Mouse (Mus musculus): ENCODE data around the gene Alx3.
A peak's percentile ranks its signal among the peaks of the same experiment; 100 is the strongest.

Gene Alx3

DNA sequence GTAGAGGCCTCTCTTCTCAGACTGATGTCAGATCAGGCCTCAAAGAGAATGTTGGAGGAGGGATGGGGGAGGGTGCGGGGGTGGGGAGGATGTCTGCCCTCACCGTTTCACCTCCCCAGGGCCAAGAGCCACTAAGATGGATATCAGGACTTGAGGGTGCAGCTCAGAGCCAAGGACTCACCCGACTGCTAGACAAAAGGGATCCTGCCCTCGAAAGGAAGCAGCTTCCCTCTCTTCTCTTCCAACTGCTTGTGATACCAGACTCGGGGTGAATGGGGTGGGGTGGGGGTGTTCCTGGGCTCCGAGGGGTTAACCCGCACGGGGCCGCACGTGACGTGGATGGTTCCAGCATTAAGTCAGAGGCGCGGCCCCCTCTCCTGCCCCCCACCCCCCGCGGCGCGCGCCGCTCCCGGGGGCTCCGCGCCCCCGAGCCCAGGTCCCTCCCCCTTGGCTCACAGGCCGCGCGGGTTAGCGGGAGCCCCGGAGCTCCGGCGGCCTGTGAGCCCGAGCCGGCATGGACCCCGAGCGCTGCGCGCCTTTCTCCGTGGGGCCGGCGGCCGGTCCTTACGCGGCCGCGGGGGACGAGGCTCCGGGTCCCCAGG lies at the start of gene Alx3:
Gene Alx3, plus strand, starts transcription at position 370 of the 602 bp plus-strand sequence.
- DNase-seq (ENCODE audit: low read depth, low spot score), result peak; percentile 35

DNA sequence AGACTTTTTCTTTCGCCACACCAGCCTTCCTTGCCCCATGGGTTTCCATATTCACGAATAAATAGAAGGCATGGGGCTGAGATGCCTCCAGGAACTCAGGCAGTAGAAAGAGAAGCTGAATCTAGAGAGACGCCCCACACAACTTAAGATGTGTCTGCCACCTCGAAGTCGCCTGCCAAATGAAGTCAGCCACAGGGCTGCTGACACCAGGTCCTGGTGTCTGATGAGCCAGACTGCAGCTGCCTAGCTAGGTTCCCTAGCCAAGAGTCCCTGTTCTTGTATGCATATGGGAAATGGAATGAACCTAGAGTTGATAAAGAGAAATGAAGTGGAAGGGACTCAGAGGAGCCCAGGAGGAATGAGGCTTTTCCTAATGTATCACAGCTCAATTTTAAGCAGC lies 49.6 kb upstream of the Alx3 start:
- no peak for DNase-seq (ENCODE audit: low read depth, low spot score)

DNA sequence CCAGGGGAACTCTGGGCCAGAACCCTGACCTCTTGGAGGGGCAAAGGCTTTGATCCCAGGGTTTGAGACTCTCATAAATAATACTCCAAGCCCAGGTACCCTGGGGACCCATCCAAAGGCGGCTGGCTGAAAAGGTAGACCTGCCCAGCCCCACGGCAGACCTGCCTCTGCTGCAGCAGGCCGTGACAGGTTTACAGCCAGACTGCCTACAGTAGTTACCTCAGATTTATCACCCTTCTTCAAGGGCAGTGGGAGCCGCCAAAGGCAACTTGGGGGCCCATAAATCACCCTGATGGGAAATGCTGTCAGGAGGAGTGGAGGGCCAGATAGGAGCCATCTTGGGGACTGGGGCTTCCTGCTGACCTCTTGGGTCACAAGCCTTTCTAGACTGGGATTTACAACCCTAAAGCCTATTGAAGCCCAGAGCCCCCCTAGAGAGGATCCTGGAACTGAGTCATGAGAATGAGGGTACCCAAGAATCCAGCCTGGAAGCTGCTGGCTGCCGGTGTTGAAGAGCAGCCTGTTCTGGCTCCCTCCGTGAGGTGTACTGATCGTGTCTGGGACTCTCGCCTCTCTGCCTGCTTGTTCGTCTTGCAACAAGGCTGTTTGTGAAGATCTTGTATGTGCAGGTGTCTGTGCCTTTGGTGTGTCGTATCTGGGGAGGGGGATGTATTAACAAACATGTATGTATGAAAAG lies 49.0 kb upstream of the Alx3 start:
- DNase-seq (ENCODE audit: low read depth, low spot score), result no peak

DNA sequence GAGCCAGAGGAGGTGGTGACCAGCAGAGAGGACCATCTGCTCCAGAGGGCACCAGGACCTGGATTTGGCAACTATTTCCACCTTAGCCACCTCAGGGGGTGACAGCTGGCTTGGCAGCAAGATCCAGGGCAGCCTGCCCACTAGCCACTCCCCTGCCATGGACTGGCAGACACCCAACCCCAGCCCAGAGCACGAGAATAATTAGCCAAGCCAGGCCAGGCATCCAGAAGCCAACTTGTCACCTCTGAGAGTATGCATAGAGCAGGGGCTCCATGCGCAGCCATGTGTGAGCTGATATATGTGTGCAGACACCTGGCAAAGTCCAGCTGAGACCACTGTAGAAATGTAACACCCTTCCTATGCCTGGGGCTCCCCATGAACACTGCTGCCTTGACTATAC lies 47.9 kb upstream of the Alx3 start:
- no peak for DNase-seq (ENCODE audit: low read depth, low spot score)

DNA sequence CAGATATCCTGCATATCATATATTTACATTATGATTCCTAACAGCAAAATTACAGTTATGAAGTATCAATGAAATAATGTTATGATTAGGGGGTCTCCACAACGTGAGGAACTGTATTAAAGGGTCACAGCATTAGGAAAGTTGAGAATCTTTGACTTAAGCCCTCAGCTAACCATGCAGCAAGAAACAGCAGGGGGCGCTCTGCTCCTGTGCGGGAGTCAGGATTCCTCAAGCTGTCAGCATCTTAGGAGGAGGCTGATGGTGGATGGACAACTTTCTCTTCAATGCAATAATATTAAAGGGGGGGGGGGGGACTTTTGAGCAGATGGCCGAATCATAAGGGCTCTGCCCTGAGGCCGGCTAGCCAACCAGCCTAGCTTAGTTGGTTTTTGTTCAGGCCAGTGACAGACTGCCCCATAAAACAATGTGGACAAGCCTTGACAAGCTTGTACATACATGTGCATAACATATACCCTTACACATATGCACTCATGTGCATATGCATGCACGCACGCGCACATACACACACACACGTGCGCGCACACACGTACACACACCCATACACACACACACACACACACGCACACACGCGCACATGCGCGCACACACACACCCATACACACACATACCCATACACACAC lies 44.3 kb upstream of the Alx3 start:
- peak; percentile 63 for DNase-seq (ENCODE audit: low read depth, low spot score)

DNA sequence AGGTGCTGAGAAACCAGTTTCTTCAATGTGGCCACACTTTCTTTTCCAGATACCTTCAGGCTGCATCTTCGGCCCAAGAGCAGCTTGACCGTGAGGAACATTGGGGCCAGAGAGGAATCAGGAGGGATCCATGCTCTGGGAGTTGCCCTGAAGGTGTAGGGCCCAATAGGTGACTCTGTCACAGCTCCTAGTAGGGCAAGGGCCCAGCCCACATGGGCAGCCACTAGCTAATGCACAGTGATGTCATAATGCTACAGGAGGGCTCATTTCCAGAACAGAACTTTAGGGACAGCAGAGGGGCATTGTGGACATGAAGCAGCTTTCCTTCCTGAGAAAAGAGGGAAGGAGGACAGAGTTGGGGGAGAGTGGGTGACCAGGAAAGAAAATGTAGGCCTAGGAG lies 40.0 kb upstream of the Alx3 start, which contains the start of gene Ubl4b:
Gene Ubl4b, minus strand, starts transcription at position 232 of the 400 bp plus-strand sequence.
- no peak for DNase-seq (ENCODE audit: low read depth, low spot score)

DNA sequence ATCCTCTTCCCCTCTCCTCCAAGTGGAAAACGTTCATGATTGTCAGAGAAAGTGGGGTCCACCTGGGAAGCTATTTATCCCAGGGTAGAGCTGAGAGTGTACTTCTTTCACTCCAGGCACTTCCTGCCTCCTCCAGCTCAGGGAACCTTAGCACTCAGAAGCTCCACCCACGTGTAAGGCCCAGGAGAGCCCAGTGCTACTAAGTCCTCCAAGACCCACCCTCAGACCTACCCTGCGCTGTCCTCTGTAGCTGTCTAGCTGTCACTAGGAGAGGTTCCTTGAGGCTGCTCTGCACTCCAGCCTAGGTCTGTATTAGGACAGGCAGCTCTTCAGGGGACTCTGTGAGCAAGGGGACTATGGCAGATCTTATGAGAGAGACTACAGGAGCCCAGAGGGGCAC lies 36.1 kb upstream of the Alx3 start:
- DNase-seq (ENCODE audit: low read depth, low spot score), result no peak

DNA sequence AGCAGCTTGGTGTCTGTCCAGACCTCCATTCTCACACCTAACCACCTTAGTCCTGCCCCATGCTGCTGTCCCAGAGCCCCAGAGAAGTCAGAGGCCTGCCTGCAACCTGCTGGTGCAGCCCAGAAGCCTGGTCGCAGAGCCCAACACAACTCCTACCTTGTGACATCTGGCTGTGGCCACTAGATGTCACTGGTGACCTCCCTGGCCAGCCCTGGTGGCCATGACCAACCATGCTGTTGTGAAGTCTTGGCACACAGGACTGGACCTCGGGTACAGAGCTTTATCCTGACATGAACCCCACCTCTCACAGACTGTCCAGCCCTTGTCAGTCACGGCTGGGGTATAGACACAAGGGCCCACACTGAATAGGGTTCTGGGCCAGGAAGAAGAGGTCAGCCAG lies 35.6 kb upstream of the Alx3 start:
- peak; percentile 17 for DNase-seq (ENCODE audit: low read depth, low spot score)

DNA sequence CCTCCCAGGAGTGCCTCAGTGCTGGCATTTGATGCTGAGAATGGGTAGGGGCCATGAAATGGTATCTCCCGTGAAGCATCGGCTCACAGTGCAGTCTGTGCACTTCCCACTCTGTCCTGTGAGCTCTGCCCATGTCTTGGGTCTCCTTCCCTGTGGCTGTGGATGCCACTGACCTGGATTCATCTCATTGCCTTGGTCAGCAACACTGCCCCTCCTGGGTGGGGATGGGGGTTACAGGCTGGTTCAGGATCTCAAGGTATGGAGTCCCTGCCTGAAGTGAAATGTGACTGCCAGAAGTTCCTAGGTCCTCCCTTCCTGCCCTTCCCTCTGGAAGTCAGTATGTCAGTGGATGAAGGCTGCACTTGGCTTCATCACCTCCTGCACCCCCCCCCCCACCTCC lies 32.7 kb upstream of the Alx3 start:
- DNase-seq (ENCODE audit: low read depth, low spot score), result no peak

DNA sequence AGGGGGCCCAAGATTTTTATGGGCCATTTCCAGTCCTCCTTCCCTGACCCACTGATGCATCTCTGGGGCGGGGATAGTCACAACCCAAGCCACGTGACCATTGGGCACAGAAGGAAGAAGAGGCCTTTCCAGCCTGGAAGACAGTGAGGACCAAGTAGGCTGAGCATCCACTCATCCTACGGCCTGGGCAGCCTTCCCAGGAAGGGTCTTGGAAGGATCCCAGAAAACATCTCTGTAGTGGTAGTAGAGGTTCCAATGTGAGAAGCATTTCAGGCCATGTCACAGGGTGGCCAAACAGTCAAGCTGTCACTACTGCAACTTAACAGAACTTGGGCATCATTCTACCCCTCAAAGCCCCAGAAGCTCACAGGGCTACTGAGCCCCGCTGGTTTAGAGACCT lies 32.2 kb upstream of the Alx3 start:
- DNase-seq (ENCODE audit: low read depth, low spot score), result no peak

DNA sequence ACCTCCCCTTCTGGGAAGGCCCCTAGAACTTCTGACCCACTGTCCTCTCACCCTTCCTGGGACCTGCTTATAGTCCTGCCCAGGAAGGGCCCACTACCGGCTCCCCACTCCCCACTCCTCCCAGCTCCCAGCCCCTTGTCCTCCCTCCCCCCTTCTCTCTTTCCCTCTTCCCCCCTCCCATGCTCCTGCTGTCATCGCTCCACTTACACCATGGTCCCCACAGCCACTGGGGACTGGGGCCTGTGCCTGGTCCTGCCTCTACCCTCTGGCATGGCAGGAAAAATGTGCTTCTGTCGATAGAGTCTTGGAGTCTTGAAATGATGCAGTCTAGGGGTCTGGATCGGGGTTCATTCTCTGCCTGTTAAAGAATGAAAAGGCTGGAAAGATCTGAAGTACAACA lies 31.0 kb upstream of the Alx3 start:
- DNase-seq (ENCODE audit: low read depth, low spot score), result no peak

DNA sequence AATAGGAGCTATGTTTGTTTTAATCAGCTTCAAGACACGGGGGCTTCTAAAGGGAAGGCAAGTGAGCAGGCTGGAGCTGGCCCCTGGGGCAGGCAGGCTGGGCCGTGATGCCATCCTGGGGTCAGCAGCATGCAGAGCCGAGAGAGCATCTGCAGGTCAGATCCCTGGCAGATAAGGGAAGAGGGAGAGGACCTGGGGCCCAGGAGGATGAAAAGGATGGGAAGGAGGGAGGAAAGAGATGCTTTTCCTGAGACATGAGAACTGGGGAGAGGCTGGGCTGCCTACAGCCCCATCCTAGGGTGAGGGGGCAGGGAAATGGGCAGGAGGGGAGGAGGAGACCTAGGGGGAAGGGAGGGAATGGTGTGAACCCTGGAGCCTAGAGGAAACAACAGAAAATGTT lies 29.5 kb upstream of the Alx3 start:
- no peak for DNase-seq (ENCODE audit: low read depth, low spot score)

DNA sequence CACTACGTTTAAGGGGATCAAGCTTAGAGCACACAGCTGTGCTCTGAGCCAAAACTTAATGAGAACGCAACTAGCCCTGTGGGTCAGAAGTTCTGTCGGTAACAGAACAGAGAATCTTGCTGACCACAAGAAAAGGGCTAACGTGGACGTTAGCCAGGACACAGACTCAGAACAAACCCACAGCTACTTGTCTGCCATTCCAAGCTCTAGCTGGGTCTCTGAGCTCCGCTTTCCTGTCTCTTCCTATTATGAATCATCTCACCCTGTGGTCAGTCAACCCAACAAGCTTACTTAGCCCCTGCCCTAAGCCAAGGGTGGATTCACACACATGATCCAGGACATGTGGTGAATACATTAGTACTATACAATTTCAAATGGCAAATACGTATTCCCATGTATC lies 27.1 kb upstream of the Alx3 start:
- no peak for DNase-seq (ENCODE audit: low read depth, low spot score)

DNA sequence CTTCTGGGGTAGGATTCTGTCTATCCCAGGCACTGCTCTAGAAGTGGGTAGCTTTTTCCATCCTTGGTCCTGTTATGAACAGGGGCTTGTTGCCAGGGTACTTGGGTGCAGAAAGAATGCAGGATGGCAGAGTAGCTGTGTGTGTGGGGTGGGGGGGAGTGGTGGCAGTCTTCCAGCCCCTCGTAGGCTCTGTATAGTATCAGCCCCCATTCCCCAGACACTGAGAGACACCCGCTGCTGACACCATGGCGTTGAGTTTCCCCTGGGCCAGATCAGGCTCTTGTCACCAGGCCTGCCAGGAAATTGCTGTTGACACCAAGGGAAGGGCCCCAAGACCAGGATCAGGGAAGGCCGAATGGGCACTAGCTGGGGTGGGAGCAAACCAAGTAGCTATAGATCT lies 26.1 kb upstream of the Alx3 start:
- no peak for DNase-seq (ENCODE audit: low read depth, low spot score)

DNA sequence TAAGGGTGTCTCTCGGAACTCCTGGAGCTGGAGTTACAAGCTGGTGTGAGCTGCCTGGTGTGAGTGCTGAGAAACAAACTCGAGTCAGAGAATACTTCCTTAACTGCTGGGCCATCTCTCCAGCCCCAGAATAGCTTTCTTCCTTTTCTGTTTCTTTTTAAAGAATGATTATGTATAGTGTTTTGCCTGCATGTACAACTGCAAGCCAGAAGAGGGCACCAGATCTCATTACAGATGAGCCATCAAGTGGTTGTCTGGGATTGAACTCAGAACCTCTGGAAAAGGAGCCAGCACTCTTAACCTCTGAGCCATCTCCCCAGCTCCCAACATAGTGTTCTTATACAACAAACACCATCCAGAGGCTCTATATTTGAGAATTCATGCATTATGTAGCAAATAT lies 23.6 kb upstream of the Alx3 start:
- DNase-seq (ENCODE audit: low read depth, low spot score), result peak; percentile 30

DNA sequence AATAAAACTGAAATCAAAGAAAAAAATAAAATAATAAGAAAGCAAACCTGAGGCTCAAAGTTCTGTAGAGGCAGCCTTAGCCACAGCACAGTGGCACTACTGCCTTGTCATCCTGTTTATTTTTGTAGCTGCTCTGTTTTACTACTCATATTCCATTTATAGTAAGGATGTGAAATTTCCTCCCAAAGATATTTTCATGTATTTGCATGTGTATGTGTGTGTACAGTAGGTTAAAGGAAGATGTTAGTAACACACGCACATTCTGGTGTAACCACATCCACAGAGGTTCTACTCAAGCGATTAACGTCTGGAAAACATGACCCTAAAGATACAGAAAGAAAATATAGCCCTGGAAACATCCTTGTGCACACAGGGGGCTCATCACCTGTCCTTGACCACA lies 18.0 kb upstream of the Alx3 start:
- no peak for DNase-seq (ENCODE audit: low read depth, low spot score)

DNA sequence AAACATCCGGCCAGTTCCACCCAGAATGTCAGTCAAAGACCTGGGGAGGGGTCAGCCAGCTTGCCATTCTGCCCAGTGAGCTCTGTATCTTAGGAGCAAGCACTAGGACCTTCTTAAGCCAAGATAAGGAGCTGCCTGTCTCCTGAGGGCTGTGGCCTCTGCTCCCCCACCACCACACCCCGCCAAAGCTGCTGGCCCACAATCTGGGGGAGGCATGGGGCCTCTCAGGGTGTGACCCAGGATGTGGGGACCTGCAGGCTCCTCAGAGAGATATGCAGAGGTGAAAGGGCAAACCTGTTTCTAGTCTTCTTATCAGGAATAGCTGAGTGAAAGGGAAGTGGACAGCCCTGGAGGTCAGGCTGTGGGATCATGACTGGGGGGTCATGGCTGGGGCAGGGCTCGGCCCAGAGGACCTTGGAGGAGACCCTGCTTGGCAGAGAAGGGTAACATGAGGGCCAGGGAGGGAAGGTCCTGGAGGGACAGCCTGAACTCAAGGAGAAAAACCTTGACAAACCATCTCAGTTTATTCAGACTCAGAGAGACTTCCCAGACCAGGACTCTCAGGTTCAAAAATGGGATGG lies 16.9 kb upstream of the Alx3 start:
- DNase-seq (ENCODE audit: low read depth, low spot score), result no peak

DNA sequence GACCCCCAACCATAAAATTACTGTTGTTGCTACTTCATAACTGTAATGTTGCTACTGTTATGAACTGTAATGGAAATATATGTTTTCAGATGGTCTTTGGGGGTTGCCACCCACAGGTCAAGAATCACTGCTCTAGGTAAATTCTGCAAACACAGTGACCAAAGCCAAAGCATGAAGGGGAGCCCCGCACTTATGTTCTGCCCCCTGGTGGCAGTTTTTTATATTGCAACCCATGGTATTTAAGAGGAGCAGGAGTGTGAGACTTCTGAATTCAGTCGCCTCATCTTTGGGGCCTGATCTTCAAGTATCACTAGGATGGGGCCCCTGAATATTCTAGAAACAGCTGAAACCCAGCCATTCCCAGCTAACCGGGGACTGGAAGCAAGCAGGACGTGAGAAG lies 15.4 kb upstream of the Alx3 start:
- peak; percentile 57 for DNase-seq (ENCODE audit: low read depth, low spot score)

DNA sequence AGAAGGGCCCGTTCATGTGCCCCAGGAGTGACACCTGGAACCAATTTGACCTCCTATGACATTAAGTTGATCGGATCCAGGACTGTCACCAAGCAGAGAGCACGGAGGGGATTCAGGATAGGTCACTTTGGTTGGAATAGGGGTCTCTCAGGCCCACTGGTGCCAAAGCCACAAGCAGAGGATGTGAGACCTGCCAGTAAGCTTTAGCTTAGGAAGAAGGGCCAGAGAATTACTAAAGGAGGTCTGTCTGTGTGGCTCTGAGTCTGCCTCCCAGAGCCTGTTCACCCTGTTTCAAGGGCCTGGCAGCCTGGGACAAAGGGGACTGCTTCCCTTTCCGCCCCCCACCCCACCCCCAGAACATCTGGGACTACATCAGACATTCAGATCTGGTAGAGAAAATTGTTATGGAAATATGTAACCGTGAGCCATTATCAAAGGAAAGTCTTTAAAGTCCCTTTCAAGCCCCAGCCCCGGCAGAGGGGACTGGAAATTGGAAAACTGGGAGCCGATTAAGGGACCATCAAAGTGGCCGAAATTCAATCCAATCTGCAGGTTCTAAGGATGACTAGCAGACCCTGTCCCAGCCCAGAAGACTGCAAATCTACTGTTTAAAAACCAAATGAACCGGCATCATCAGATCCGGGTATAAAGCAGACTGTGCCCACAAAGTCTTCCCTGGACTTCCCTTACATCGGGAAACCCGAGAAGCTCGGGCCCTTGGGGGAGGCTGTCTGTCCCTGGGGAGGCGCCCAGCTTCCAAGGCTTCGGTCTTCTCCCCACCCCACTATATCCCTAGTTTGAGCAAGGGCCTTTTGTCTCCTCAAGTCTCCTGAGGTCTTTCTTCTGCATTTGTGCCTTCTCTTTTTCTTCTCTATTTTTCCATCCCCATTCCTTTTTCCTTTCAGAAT lies 13.5 kb upstream of the Alx3 start:
- no peak for DNase-seq (ENCODE audit: low read depth, low spot score)

DNA sequence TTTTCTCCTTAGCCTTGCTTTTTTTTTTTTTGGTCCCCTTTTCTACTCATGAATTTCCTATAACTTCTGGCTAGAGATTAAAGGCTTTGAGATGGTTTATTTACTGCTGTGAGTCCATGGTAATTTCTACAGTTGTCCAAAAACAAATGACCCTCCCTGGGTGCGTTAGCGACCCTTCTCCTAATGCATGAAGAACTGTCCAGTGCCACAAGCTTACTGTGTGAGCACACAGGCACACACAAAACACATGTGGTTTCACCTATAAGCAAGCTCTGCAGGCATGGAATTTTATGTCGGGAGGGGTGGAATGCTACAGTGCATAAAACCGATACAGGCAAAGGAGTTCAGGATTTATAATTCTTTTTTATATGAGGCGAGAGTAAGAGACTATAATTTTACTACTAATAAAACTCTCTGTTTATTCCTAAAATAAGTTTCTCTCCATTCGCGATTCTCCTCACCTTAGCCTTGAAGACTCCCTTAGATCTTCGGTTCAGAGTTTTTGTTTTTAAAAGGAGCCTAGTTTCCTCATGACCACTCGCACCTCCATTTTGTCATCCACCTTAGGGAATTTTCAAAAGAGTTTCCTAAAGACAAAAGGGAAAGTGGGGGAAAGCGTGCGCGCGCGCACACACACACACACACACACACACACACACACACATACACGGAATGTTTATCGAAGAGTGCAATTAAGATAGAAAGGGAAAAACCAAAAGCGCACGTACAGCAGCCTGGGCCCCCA lies 12.5 kb upstream of the Alx3 start:
- no peak for DNase-seq (ENCODE audit: low read depth, low spot score)
